15 mouse cellular contexts compared by ENCODE assay signal in genomic region chr7:62276219-62276618, GRCm38 (mm10).
"Had no signal": no experiment of that assay in that cellular context is flagged by ENCODE, and none has a peak within 500 bp of the region (broad histone marks: within the 10 kb centered on the region; RNA-seq: fewer than 3 reads in every experiment).

No protein-coding gene starts in this region.

- H3K4me2 ChIP-seq: limb, embryonic 13.5 days; liver, embryonic 11.5 days; liver, embryonic 15.5 days; midbrain, embryonic 15.5 days; neural tube, embryonic 12.5 days had no signal

- H3K27ac ChIP-seq: limb, embryonic 13.5 days; liver, embryonic 15.5 days; macrophage; midbrain, embryonic 15.5 days; neural tube, embryonic 12.5 days had no signal

- ATAC-seq: midbrain, embryonic 15.5 days had no signal

- DNase-seq: kidney, postnatal 14 days; lung, adult 2 months; lung, postnatal 10 days; retina, postnatal 1 day; right cerebral cortex, postnatal 4 days; spleen, adult 18-20 months; thymus, adult 18-20 months; thymus, postnatal 14 days had no signal

- H3K4me1 ChIP-seq: limb, embryonic 13.5 days; liver, embryonic 15.5 days; megakaryocyte, embryonic 14.5 days; midbrain, embryonic 15.5 days; neural tube, embryonic 12.5 days had no signal

- H3K27me3 ChIP-seq: limb, embryonic 13.5 days; liver, embryonic 15.5 days; megakaryocyte, embryonic 14.5 days; midbrain, embryonic 15.5 days; neural tube, embryonic 12.5 days had no signal

- H3K36me3 ChIP-seq: limb, embryonic 13.5 days; liver, embryonic 15.5 days; midbrain, embryonic 15.5 days; neural tube, embryonic 12.5 days had no signal

- H3K9ac ChIP-seq: limb, embryonic 13.5 days; liver, embryonic 15.5 days; midbrain, embryonic 15.5 days; neural tube, embryonic 12.5 days had no signal

- H3K9me3 ChIP-seq: liver, embryonic 15.5 days; megakaryocyte, embryonic 14.5 days; neural tube, embryonic 12.5 days had no signal

- H3K4me3 ChIP-seq: limb, embryonic 13.5 days; liver, embryonic 15.5 days; megakaryocyte, embryonic 14.5 days; midbrain, embryonic 15.5 days; neural tube, embryonic 12.5 days had no signal
